Mouse (Mus musculus): ENCODE results near the gene Igf1r.
A peak's percentile ranks its signal among the peaks of the same experiment; 100 is the strongest.

Gene Igf1r

GRCm38 (mm10) chr7:67952777-67953700 is at the start of gene Igf1r:
TSS of gene Igf1r (plus strand) at chr7:67952827.
- DNase-seq (ENCODE audit: low read depth), result peak; percentile 73

- no peak for DNase-seq (ENCODE audit: low read depth)
Measured at GRCm38 (mm10) chr7:67906358-67906757, 46.3 kb upstream of the Igf1r start.

GRCm38 (mm10) chr7:67907786-67908400 is 44.7 kb upstream of the Igf1r start:
- no peak for DNase-seq (ENCODE audit: low read depth)

- no peak for DNase-seq (ENCODE audit: low read depth)
Measured at GRCm38 (mm10) chr7:67910528-67910927, 42.1 kb upstream of the Igf1r start.

GRCm38 (mm10) chr7:67910947-67911346 is 41.7 kb upstream of the Igf1r start:
- no peak for DNase-seq (ENCODE audit: low read depth)

- no peak for DNase-seq (ENCODE audit: low read depth)
Measured at GRCm38 (mm10) chr7:67911841-67912240, 40.8 kb upstream of the Igf1r start.

GRCm38 (mm10) chr7:67916960-67917359 is 35.7 kb upstream of the Igf1r start:
- no peak for DNase-seq (ENCODE audit: low read depth)

GRCm38 (mm10) chr7:67917753-67918152 is 34.9 kb upstream of the Igf1r start:
- no peak for DNase-seq (ENCODE audit: low read depth)

GRCm38 (mm10) chr7:67919467-67919866 is 33.2 kb upstream of the Igf1r start:
- DNase-seq (ENCODE audit: low read depth), result no peak

GRCm38 (mm10) chr7:67924215-67924614 is 28.4 kb upstream of the Igf1r start:
- DNase-seq (ENCODE audit: low read depth), result no peak

- DNase-seq (ENCODE audit: low read depth), result no peak
Measured at GRCm38 (mm10) chr7:67930132-67930531, 22.5 kb upstream of the Igf1r start.

GRCm38 (mm10) chr7:67936801-67937200 is 15.8 kb upstream of the Igf1r start:
- DNase-seq (ENCODE audit: low read depth), result no peak

- no peak for DNase-seq (ENCODE audit: low read depth)
Measured at GRCm38 (mm10) chr7:67943805-67944204, 8.8 kb upstream of the Igf1r start.

- DNase-seq (ENCODE audit: low read depth), result peak; percentile 29
Measured at GRCm38 (mm10) chr7:67946901-67947300, 5.7 kb upstream of the Igf1r start.

- peak; percentile 67 for DNase-seq (ENCODE audit: low read depth)
Measured at GRCm38 (mm10) chr7:67950346-67950814, 2.2 kb upstream of the Igf1r start.

GRCm38 (mm10) chr7:67950815-67951531 is 1.7 kb upstream of the Igf1r start:
- DNase-seq (ENCODE audit: low read depth), result peak; percentile 93

GRCm38 (mm10) chr7:67951532-67952035 is 1.0 kb upstream of the Igf1r start:
- DNase-seq (ENCODE audit: low read depth), result peak; percentile 98

GRCm38 (mm10) chr7:67952036-67952681 is 468 bp upstream of the Igf1r start:
- DNase-seq (ENCODE audit: low read depth), result peak; percentile 92

- DNase-seq (ENCODE audit: low read depth), result peak; percentile 65
Measured at GRCm38 (mm10) chr7:67953764-67954242, 1.2 kb downstream of the Igf1r start.

GRCm38 (mm10) chr7:67954591-67955185 is 2.1 kb downstream of the Igf1r start:
- peak; percentile 60 for DNase-seq (ENCODE audit: low read depth)

GRCm38 (mm10) chr7:67955276-67955675 is 2.6 kb downstream of the Igf1r start:
- peak; percentile 36 for DNase-seq (ENCODE audit: low read depth)
